Mouse (Mus musculus) mammary gland, adult 2 months (tissue): Measurements from ENCODE around the gene Far2. TPM values are rescaled to one million over a fixed set of nuclear protein-coding genes. Genes with fewer than 3 reads are reported as not detected.

Source experiments
- polyA plus RNA-seq: library from polyadenylated mRNA; depleted of rRNA; stranded (reverse); fragments of >200 nt; gene quantifications from 2 replicates; pipeline ENCODE4 v1.2.3, GENCODE M21; 2012; ENCODE audit warnings: low replicate concordance; rRNA removed

Gene Far2
- polyA plus RNA-seq = 0.37 and 3.3 TPM in 2 replicates

DNA sequence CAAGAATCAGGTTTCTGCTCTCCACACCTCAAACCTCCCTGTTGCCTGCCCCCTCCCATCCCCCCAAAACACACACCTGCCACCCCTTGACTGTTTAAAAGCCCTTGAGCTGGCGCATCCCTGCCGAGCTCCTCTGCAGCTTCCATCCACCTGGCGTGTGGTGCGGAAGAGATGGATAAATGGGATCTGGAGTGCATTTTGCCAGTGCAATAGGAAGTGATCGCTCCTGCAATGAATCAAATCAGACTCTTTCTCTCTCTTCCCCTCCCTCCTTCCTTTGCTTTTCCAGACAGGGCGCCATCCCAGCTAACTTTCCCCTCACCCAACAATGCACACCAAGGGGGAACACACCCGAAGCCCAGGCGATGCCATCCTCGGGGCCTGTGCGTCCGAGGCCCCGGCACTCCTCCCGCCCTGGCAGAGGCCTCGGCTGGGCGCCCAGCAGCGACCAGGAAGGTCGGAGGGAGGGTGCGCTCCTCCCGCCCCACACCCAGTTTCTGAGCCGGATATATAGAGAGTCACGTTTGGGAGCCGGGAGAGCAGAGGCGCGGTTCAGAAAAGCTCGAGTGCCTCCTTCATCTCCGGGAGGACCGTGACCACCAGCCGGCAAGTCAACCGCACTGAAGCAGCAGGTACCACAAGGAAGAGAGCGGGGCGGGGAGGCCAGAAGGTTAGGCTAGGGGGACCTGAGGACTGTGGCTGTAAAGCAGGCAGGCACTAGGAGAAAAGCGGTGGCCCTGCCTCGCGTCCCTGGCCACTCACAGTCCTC lies at the start of gene Far2:
Far2 (plus strand) TSS at position 379 of the 769 bp plus-strand sequence.

GRCm38 (mm10) chr6:148211897-148212680 lies 165.0 kb downstream of the Far2 start, which contains the start of gene Ergic2:
TSS of gene Ergic2 (minus strand) at chr6:148212374.

Other genes with a start within 250 kb of the Far2 start
- 12.3 and 53.3 TPM in 2 replicates for gene Ergic2, start 165.1 kb downstream of the Far2 start, polyA plus RNA-seq